8 mouse cellular contexts compared by ENCODE assay signal in the genomic region with DNA sequence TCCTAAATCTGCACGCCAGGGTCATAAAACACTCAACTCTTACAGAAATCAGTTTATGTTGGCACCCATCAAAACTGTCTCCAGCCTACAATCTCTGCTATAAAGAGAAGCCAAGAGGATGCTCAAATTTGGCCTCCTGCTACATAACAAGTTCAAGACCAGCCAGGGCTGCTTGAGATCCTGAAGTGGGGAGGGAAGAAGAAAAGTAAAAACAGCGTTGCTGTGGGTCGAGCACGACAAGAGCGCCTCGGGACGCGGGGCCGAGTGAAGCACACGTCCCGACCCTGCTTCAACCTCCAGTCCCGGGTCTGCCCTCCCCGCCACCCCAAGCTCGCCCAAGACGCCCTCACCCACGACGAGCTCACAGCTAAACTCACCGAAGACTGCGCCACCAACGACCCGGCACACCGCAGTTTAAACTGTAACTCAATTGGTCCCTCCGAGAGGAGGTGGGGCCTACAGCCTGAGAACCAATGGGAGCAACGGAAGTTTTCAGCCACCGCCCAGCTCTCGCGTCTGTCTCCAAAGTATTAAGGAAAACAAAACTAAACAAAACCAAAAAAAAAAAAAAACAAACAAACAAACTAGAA. TPM values are rescaled to one million over a fixed set of nuclear protein-coding genes. Genes with fewer than 3 reads are reported as not detected.
DNase-seq lines count a peak whose midpoint lies in the region; ATAC-seq and TF ChIP-seq lines count a peak whose summit lies in the region.

A gene (minus strand): TSS at position 428 of the 590 bp plus-strand sequence.

- peak within 1 kb of the TSS; percentile 53 for H3K4me2 ChIP-seq in embryonic facial prominence, embryonic 15.5 days (replicated peaks)
- peak within 1 kb of the TSS; percentile 49 for H3K4me2 ChIP-seq in limb, embryonic 15.5 days

- ATAC-seq in embryonic facial prominence, embryonic 15.5 days (ENCODE audit: insufficient number of reproducible peaks, low FRiP score, low TSS enrichment, low read depth): peak; percentile 92
- peak; percentile 87; the same call in 1 of the 2 replicates for ATAC-seq in limb, embryonic 15.5 days (ENCODE audit: insufficient number of reproducible peaks, low FRiP score, low TSS enrichment, low read depth)

- TF ChIP-seq POLR2A in bone marrow, adult 2 months (IDR thresholded peaks at IDR 0.05; ENCODE audit: borderline replicate concordance, control insufficient read depth, low read depth, low read length): peak; percentile 91

- H3K9ac ChIP-seq in embryonic facial prominence, embryonic 15.5 days: peak within 1 kb of the TSS; percentile 63
- H3K9ac ChIP-seq in limb, embryonic 15.5 days: peak within 1 kb of the TSS; percentile 61

- TF ChIP-seq CTCF in bone marrow, adult 2 months (IDR thresholded peaks at IDR 0.05; ENCODE audit: control insufficient read depth, insufficient read depth, low read length): 0 out of 2 replicates have a peak, but pooled peaks have one; percentile 2

- H3K36me3 ChIP-seq in embryonic facial prominence, embryonic 15.5 days: peaks cover 12% of the 10 kb centered on the region
- peaks cover 8% of the 10 kb centered on the region; the same call in 1 of the 2 replicates for H3K36me3 ChIP-seq in limb, embryonic 15.5 days

- H3K27me3 ChIP-seq in embryonic facial prominence, embryonic 15.5 days: no peaks in the 10 kb centered on the region
- no peaks in the 10 kb centered on the region for H3K27me3 ChIP-seq in limb, embryonic 15.5 days

- DNase-seq in 416B (ENCODE audit: low read depth): peak; percentile 92
- peak; percentile 87 for DNase-seq in heart, adult 8-10 months (ENCODE audit: low spot score)
- peak; percentile 90 for DNase-seq in kidney, adult 9 months
- DNase-seq in monocyte, adult 2 months (ENCODE audit: low read depth in 1 of 2, low spot score in 2 of 2): peak; percentile 13 to 62
- peak; percentile 83 to 88 for DNase-seq in spleen, postnatal 36 days (ENCODE audit: low spot score in 2 of 2)

- 4% methylated on average over 27 of the region's 27 CpGs for WGBS in bone marrow, adult 2 months
- 3% methylated on average over 27 of the region's 27 CpGs for WGBS in embryonic facial prominence, embryonic 15.5 days
- WGBS in limb, embryonic 15.5 days: 2% methylated on average over 27 of the region's 27 CpGs

- no peaks in the 10 kb centered on the region for H3K9me3 ChIP-seq in embryonic facial prominence, embryonic 15.5 days (replicated peaks)
- no peaks in the 10 kb centered on the region for H3K9me3 ChIP-seq in limb, embryonic 15.5 days

- peak within 1 kb of the TSS; percentile 87 for H3K4me3 ChIP-seq in bone marrow, adult 2 months (replicated peaks; ENCODE audit: control insufficient read depth, low read depth, low read length)
- peak within 1 kb of the TSS; percentile 55 for H3K4me3 ChIP-seq in embryonic facial prominence, embryonic 15.5 days (replicated peaks)
- H3K4me3 ChIP-seq in limb, embryonic 15.5 days: peak within 1 kb of the TSS; percentile 63

- no peaks in the 10 kb centered on the region; the same call in 1 of the 2 replicates for H3K4me1 ChIP-seq in bone marrow, adult 2 months (ENCODE audit: control insufficient read depth, insufficient read depth, low read length)
- H3K4me1 ChIP-seq in embryonic facial prominence, embryonic 15.5 days: peaks cover 7% of the 10 kb centered on the region
- peaks cover 11% of the 10 kb centered on the region for H3K4me1 ChIP-seq in limb, embryonic 15.5 days

- H3K27ac ChIP-seq in bone marrow, adult 2 months (ENCODE audit: control insufficient read depth, insufficient read depth, low read depth, low read length, poor library complexity): peak within 1 kb of the TSS; percentile 49
- peak within 1 kb of the TSS; percentile 58 for H3K27ac ChIP-seq in embryonic facial prominence, embryonic 15.5 days (replicated peaks)
- H3K27ac ChIP-seq in limb, embryonic 15.5 days: peak within 1 kb of the TSS; percentile 69

RNA-seq across cellular contexts. Expression of the gene that starts here (rescaled TPM):
- 48.5 and 66.0 TPM in 2 replicates for polyA plus RNA-seq in bone marrow, adult 2 months (2011; ENCODE audit: insufficient read depth, insufficient read length, low replicate concordance, missing spikeins)
- 76.3 and 83.4 TPM in 2 replicates for polyA plus RNA-seq in embryonic facial prominence, embryonic 15.5 days (2015; fragmentation: Nextera tagmentation; extraction: Ambion mirVana)
- 10 to 100 TPM; 77.5 to 93.9 (median 90.6) TPM for total RNA-seq in heart, adult 8-10 months (2022)
- polyA plus RNA-seq in limb, embryonic 15.5 days (2015; fragmentation: Nextera tagmentation; extraction: Ambion mirVana): 74.1 and 78.7 TPM in 2 replicates

Comparison
In these comparisons a context has a peak if more than half of its experiments do, and no peak if none do; other contexts are left out.
1. Peak in every context shown above with its lines: DNase-seq, ATAC-seq, H3K4me3 ChIP-seq and H3K27ac ChIP-seq.
2. DNase-seq: peak in every context shown above with its lines; median percentile 92 in 416B; 90 in kidney, adult 9 months; 87 in heart, adult 8-10 months; 86 in spleen, postnatal 36 days; 38 in monocyte, adult 2 months.